Mouse (Mus musculus): ENCODE measurements around the gene Pabpn1l. TPM values are rescaled to one million over a fixed set of nuclear protein-coding genes. Genes with fewer than 3 reads are reported as not detected.

The Pabpn1l gene
- polyA plus RNA-seq, 1 experiment: not detected

- no peak for TF ChIP-seq GATA1 (IDR thresholded peaks at IDR 0.05; ENCODE audit: low read length)
These were observed 33.8 kb upstream of the Pabpn1l start for GRCm38 (mm10) chr8:122656056-122656999.

GRCm38 (mm10) chr8:122654768-122655167 lies 32.2 kb upstream of the Pabpn1l start:
- TF ChIP-seq GATA1 (IDR thresholded peaks at IDR 0.05; ENCODE audit: low read length): no peak

- no peak for TF ChIP-seq GATA1 (IDR thresholded peaks at IDR 0.05; ENCODE audit: low read length)
These were observed 30.1 kb upstream of the Pabpn1l start for GRCm38 (mm10) chr8:122652643-122653042.

GRCm38 (mm10) chr8:122651326-122651921 lies 28.9 kb upstream of the Pabpn1l start:
- no peak for TF ChIP-seq GATA1 (IDR thresholded peaks at IDR 0.05; ENCODE audit: low read length)

GRCm38 (mm10) chr8:122648192-122648970 lies 25.8 kb upstream of the Pabpn1l start:
- no peak for TF ChIP-seq GATA1 (IDR thresholded peaks at IDR 0.05; ENCODE audit: low read length)

GRCm38 (mm10) chr8:122646337-122646736 lies 23.8 kb upstream of the Pabpn1l start:
- no peak for TF ChIP-seq GATA1 (IDR thresholded peaks at IDR 0.05; ENCODE audit: low read length)

GRCm38 (mm10) chr8:122644175-122644954 lies 21.8 kb upstream of the Pabpn1l start:
- no peak for TF ChIP-seq GATA1 (IDR thresholded peaks at IDR 0.05; ENCODE audit: low read length)

GRCm38 (mm10) chr8:122642071-122642470 lies 19.5 kb upstream of the Pabpn1l start:
- no peak for TF ChIP-seq GATA1 (IDR thresholded peaks at IDR 0.05; ENCODE audit: low read length)

GRCm38 (mm10) chr8:122641406-122641805 lies 18.9 kb upstream of the Pabpn1l start:
- TF ChIP-seq GATA1 (IDR thresholded peaks at IDR 0.05; ENCODE audit: low read length): no peak

GRCm38 (mm10) chr8:122640825-122641224 lies 18.3 kb upstream of the Pabpn1l start:
- no peak for TF ChIP-seq GATA1 (IDR thresholded peaks at IDR 0.05; ENCODE audit: low read length)

GRCm38 (mm10) chr8:122639521-122640248 lies 17.1 kb upstream of the Pabpn1l start:
- no peak for TF ChIP-seq GATA1 (IDR thresholded peaks at IDR 0.05; ENCODE audit: low read length)

GRCm38 (mm10) chr8:122638601-122639000 lies 16.1 kb upstream of the Pabpn1l start:
- TF ChIP-seq GATA1 (IDR thresholded peaks at IDR 0.05; ENCODE audit: low read length): no peak

GRCm38 (mm10) chr8:122637230-122637629 lies 14.7 kb upstream of the Pabpn1l start:
- TF ChIP-seq GATA1 (IDR thresholded peaks at IDR 0.05; ENCODE audit: low read length): no peak

- TF ChIP-seq GATA1 (IDR thresholded peaks at IDR 0.05; ENCODE audit: low read length): no peak
These were observed 14.2 kb upstream of the Pabpn1l start for GRCm38 (mm10) chr8:122636803-122637175.

Data from G1E-ER4 (cell line).